Mouse (Mus musculus) liver, postnatal 0 days (tissue): Measurements from ENCODE around the gene Zfhx3.

Source experiments
- CTCF ChIP-seq: sonication (generic); IDR thresholded peaks from 2 replicates; pipeline ENCODE4 v1.5.1; 2016; ENCODE audit warnings: antibody characterized with exemption, low read depth
- EP300 ChIP-seq: IDR thresholded peaks from 2 replicates; pipeline ENCODE4 v1.6.1; 2016; ENCODE audit warnings: antibody characterized with exemption, low read depth, mild to moderate bottlenecking

DNA sequence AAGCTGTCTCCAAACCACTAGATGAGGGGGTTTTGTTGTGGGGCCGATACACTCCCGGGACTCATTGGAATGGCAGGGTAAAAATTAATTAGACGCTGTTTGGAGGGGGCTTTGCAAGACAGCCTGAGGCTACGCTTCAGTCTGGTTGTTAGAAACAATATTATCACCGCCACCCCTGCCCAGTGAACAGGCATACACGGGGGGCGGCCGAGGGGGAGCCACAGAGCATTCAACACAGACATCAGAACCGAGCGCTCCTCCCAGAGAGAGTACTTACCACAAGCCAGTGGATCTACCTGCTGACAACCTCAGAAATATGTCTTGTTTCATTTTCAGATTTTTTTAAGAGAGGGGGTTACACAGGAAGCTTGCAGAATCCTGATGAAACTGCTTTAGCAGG lies 635.9 kb downstream of the Zfhx3 start:
- TF ChIP-seq EP300 (no peak), CTCF (no peak)
